Comparison of ENCODE assay signal across 12 mouse cellular contexts in genomic region chr13:37883008-37883407, GRCm38 (mm10).
DNase-seq lines count a peak whose midpoint lies in the region; ATAC-seq and TF ChIP-seq lines count a peak whose summit lies in the region.
"Had no signal": no experiment of that assay in that cellular context is flagged by ENCODE, and none has a peak within 500 bp of the region (broad histone marks: within the 10 kb centered on the region; RNA-seq: fewer than 3 reads in every experiment).

No protein-coding gene starts in this region.

- H3K27me3 ChIP-seq in heart, postnatal 0 days (ENCODE audit: control insufficient read depth, insufficient read depth, low read length): no peaks in the 10 kb centered on the region
- no peaks in the 10 kb centered on the region for H3K27me3 ChIP-seq in midbrain, embryonic 10.5 days (ENCODE audit: low read depth, poor library complexity, severe bottlenecking)
- H3K27me3 ChIP-seq in midbrain, embryonic 11.5 days (ENCODE audit: control insufficient read depth, insufficient read depth, low read length): no peaks in the 10 kb centered on the region
- no peaks in the 10 kb centered on the region for H3K27me3 ChIP-seq in intestine, postnatal 0 days (replicated peaks; ENCODE audit: control insufficient read depth, insufficient read depth, low read length)
- no peaks in the 10 kb centered on the region for H3K27me3 ChIP-seq in small intestine, adult 2 months (ENCODE audit: control insufficient read depth, insufficient read depth, low read length)
- H3K27me3 ChIP-seq: kidney, embryonic 15.5 days had no signal

- H3K27ac ChIP-seq in heart, postnatal 0 days (ENCODE audit: low read depth): no peak overlapping the region; the same call in 1 of the 2 replicates
- 0 out of 2 replicates have a peak overlapping the region, but pooled peaks have one; percentile 17 for H3K27ac ChIP-seq in midbrain, embryonic 10.5 days (replicated peaks)
- H3K27ac ChIP-seq in midbrain, embryonic 11.5 days (ENCODE audit: low read depth, low read length): no peak overlapping the region
- no peak overlapping the region for H3K27ac ChIP-seq in intestine, postnatal 0 days (ENCODE audit: low read depth, low read length)
- H3K27ac ChIP-seq in small intestine, adult 2 months (ENCODE audit: insufficient read depth, low read depth, low read length): peak overlapping the region; percentile 39
- H3K27ac ChIP-seq: hindbrain, embryonic 10.5 days; kidney, embryonic 15.5 days had no signal

- TF ChIP-seq CTCF in heart, postnatal 0 days (IDR thresholded peaks at IDR 0.05; ENCODE audit: low read depth): no peak
- no peak for TF ChIP-seq CTCF in intestine, postnatal 0 days (IDR thresholded peaks at IDR 0.05; ENCODE audit: low read depth)
- no peak for TF ChIP-seq CTCF in small intestine, adult 2 months (IDR thresholded peaks at IDR 0.05; ENCODE audit: extremely low read depth, insufficient read length, insufficient replicate concordance, low read depth, low read length)

- no peak for DNase-seq in heart, postnatal 0 days (ENCODE audit: low spot score)
- no peak for DNase-seq in heart, adult 8-10 months (ENCODE audit: low spot score)
- DNase-seq in midbrain, embryonic 10.5 days (ENCODE audit: low spot score): no peak
- DNase-seq in midbrain, embryonic 11.5 days (ENCODE audit: low spot score, missing footprints): no peak
- DNase-seq in left cerebral cortex, adult 11 months (ENCODE audit: low spot score): no peak
- DNase-seq: cerebellum, adult 11 months; layer of hippocampus, adult 9-11 months had no signal

- H3K4me3 ChIP-seq in heart, postnatal 0 days (ENCODE audit: low read depth, low read length): no peak overlapping the region
- no peak overlapping the region for H3K4me3 ChIP-seq in midbrain, embryonic 10.5 days
- no peak overlapping the region for H3K4me3 ChIP-seq in midbrain, embryonic 11.5 days (ENCODE audit: low read depth, low read length)
- H3K4me3 ChIP-seq in intestine, postnatal 0 days (ENCODE audit: low read depth, low read length): no peak overlapping the region
- H3K4me3 ChIP-seq in small intestine, adult 2 months (ENCODE audit: low read depth, low read length): no peak overlapping the region
- H3K4me3 ChIP-seq: hindbrain, embryonic 10.5 days; kidney, embryonic 15.5 days had no signal

- ATAC-seq in heart, postnatal 0 days (ENCODE audit: insufficient read depth, low read depth): 0 out of 2 replicates have a peak, but pooled peaks have one; percentile 16
- no peak for ATAC-seq in midbrain, embryonic 11.5 days (ENCODE audit: low FRiP score)
- 0 out of 2 replicates have a peak, but pooled peaks have one; percentile 29 for ATAC-seq in intestine, postnatal 0 days
- ATAC-seq: forebrain, embryonic 16.5 days had no signal

- no peaks in the 10 kb centered on the region for H3K9me3 ChIP-seq in heart, postnatal 0 days (replicated peaks; ENCODE audit: control insufficient read depth, low read length)
- H3K9me3 ChIP-seq in midbrain, embryonic 10.5 days (replicated peaks): no peaks in the 10 kb centered on the region
- H3K9me3 ChIP-seq in midbrain, embryonic 11.5 days (ENCODE audit: control insufficient read depth, low read length): no peaks in the 10 kb centered on the region
- no peaks in the 10 kb centered on the region for H3K9me3 ChIP-seq in intestine, postnatal 0 days (ENCODE audit: control insufficient read depth)
- H3K9me3 ChIP-seq: hindbrain, embryonic 10.5 days; kidney, embryonic 15.5 days had no signal

- H3K4me2 ChIP-seq in heart, postnatal 0 days (ENCODE audit: low read depth, low read length): no peak overlapping the region
- H3K4me2 ChIP-seq in midbrain, embryonic 11.5 days: no peak overlapping the region
- H3K4me2 ChIP-seq in intestine, postnatal 0 days (replicated peaks; ENCODE audit: low read depth): no peak overlapping the region
- H3K4me2 ChIP-seq: kidney, embryonic 15.5 days had no signal

- no peak overlapping the region for H3K9ac ChIP-seq in heart, postnatal 0 days (replicated peaks; ENCODE audit: low read depth, low read length)
- H3K9ac ChIP-seq in midbrain, embryonic 11.5 days (ENCODE audit: low read length): no peak overlapping the region
- no peak overlapping the region for H3K9ac ChIP-seq in intestine, postnatal 0 days (ENCODE audit: low read depth, low read length)
- H3K9ac ChIP-seq: kidney, embryonic 15.5 days had no signal

- no peak for TF ChIP-seq POLR2A in small intestine, adult 2 months (IDR thresholded peaks at IDR 0.05; ENCODE audit: low read depth, low read length)

- no peaks in the 10 kb centered on the region for H3K36me3 ChIP-seq in heart, postnatal 0 days (replicated peaks; ENCODE audit: control insufficient read depth, insufficient read depth, low read length)
- no peaks in the 10 kb centered on the region for H3K36me3 ChIP-seq in midbrain, embryonic 10.5 days
- no peaks in the 10 kb centered on the region for H3K36me3 ChIP-seq in midbrain, embryonic 11.5 days (ENCODE audit: control insufficient read depth, insufficient read depth, low read length)
- H3K36me3 ChIP-seq in intestine, postnatal 0 days (ENCODE audit: control insufficient read depth, insufficient read depth): no peaks in the 10 kb centered on the region; the same call in 1 of the 2 replicates
- H3K36me3 ChIP-seq in small intestine, adult 2 months (ENCODE audit: control insufficient read depth, insufficient read depth, low read length): 0 out of 2 replicates have a peak, but pooled peaks cover 2% of the 10 kb centered on the region
- H3K36me3 ChIP-seq: hindbrain, embryonic 10.5 days; kidney, embryonic 15.5 days had no signal

- H3K4me1 ChIP-seq in heart, postnatal 0 days (ENCODE audit: control insufficient read depth, insufficient read depth): peaks cover 43% of the 10 kb centered on the region
- H3K4me1 ChIP-seq in midbrain, embryonic 10.5 days: peaks cover 16% of the 10 kb centered on the region; the same call in 1 of the 2 replicates
- 0 out of 2 replicates have a peak, but pooled peaks cover 2% of the 10 kb centered on the region for H3K4me1 ChIP-seq in midbrain, embryonic 11.5 days (ENCODE audit: control insufficient read depth, insufficient read depth, low read length)
- peaks cover 29% of the 10 kb centered on the region for H3K4me1 ChIP-seq in intestine, postnatal 0 days (replicated peaks; ENCODE audit: control insufficient read depth, insufficient read depth, low read length)
- H3K4me1 ChIP-seq in small intestine, adult 2 months (ENCODE audit: control insufficient read depth, insufficient read depth, insufficient read length, low read length): peaks cover 50% of the 10 kb centered on the region

- WGBS in heart, postnatal 0 days: 82% methylated on average over 5 of the region's 5 CpGs
- 84% methylated on average over 5 of the region's 5 CpGs for WGBS in midbrain, embryonic 10.5 days
- whole genome bisulfite sequencing in midbrain, embryonic 11.5 days: 94% methylated on average over 5 of the region's 5 CpGs
- WGBS in intestine, postnatal 0 days: 66% methylated on average over 5 of the region's 5 CpGs
- 48% methylated on average over 5 of the region's 5 CpGs for WGBS in small intestine, adult 2 months

- TF ChIP-seq EP300 in heart, postnatal 0 days (IDR thresholded peaks at IDR 0.05; ENCODE audit: low read depth): no peak

Comparison
In these comparisons a context has a peak if more than half of its experiments do, and no peak if none do; other contexts are left out.
1. H3K27ac ChIP-seq: peak in midbrain, embryonic 10.5 days (single experiment) and small intestine, adult 2 months (single experiment); none in heart, postnatal 0 days (single experiment), midbrain, embryonic 11.5 days (single experiment) and intestine, postnatal 0 days (single experiment).